Mouse (Mus musculus): ENCODE measurements around the gene Pald1.
A peak's percentile ranks its signal among the peaks of the same experiment; 100 is the strongest.

DNA sequence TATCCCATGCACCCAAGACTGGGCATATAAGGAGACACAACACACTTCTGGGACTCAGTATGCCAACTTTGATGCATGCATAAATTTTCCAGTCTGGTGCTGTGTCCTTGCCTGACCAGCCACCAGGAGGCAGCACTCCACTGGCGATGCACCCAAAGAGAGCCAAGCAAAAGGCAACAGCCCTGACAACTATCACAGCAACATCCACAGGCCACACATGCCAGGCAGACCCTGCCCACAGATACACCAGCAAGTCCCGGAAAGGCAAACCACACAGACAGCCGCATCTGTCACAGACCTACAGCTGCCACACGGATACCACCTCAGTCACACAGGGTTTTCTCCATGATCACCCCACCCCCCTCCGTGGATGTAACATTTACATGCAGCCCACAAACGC is 41.8 kb downstream of the Pald1 start:
- TF ChIP-seq CTCF (IDR thresholded peaks at IDR 0.05; ENCODE audit: borderline replicate concordance, extremely low read depth, insufficient read depth, insufficient read length) = peak; percentile 96
- no peak for TF ChIP-seq POLR2A (IDR thresholded peaks at IDR 0.05; ENCODE audit: borderline replicate concordance, extremely low read depth, insufficient read depth, insufficient read length, poor library complexity, severe bottlenecking)

Data from brain, embryonic 14.5 days (tissue).